Mouse (Mus musculus) erythroblast, embryonic 14.5 days (primary cell): ENCODE measurements around the gene Pdia6.

Experiments used
- GATA1 ChIP-seq: IDR thresholded peaks from 2 replicates; pipeline ENCODE4 v1.6.1; 2012; ENCODE audit warnings: low read length, inconsistent platforms, mixed read lengths
- TAL1 ChIP-seq: IDR thresholded peaks from 3 replicates; pipeline ENCODE4 v1.6.1; 2012; ENCODE audit warnings: low read length, inconsistent platforms, mixed read lengths

DNA sequence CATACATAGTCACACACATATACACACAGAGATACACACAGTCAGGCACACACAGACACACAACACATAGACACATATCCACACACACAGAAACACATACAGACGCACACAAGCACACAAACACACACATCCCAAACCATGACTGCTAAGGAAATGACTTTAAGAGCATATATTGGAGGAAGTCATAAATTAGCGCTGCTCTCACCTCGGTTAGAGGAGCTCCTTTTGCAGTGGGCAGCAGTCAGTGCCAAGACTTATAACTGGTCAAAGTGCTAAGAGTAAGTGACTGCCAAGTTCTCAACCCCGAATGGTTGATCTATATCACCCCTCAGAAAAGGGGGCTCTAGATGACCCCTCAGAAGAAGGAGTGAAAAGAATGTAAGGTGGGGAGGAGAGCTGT lies 47.2 kb upstream of the Pdia6 start:
- TF ChIP-seq TAL1 (no peak), GATA1 (no peak)
